Mouse (Mus musculus) G1E (cell line): ENCODE results near the gene Tspo2.

Experiments used
- CTCF ChIP-seq: IDR thresholded peaks from 2 replicates; pipeline ENCODE4 v1.5.1; 2012; ENCODE audit warnings: low read depth, low read length, inconsistent platforms, mixed read lengths
- GATA1 ChIP-seq: IDR thresholded peaks from 2 replicates; pipeline ENCODE4 v1.6.1; 2012; ENCODE audit warnings: borderline replicate concordance, low read length, inconsistent platforms, mixed read lengths
- POLR2AphosphoS5 ChIP-seq: IDR thresholded peaks from 2 replicates; pipeline ENCODE4 v1.6.1; 2012; ENCODE audit warnings: low read depth, low read length, inconsistent platforms; ENCODE audit not compliant: insufficient replicate concordance
- TAL1 ChIP-seq: conservative IDR thresholded peaks from 2 replicates; pipeline ENCODE4 v1.6.1; 2012; ENCODE audit warnings: low read depth, low read length, inconsistent platforms, mixed read lengths

DNA sequence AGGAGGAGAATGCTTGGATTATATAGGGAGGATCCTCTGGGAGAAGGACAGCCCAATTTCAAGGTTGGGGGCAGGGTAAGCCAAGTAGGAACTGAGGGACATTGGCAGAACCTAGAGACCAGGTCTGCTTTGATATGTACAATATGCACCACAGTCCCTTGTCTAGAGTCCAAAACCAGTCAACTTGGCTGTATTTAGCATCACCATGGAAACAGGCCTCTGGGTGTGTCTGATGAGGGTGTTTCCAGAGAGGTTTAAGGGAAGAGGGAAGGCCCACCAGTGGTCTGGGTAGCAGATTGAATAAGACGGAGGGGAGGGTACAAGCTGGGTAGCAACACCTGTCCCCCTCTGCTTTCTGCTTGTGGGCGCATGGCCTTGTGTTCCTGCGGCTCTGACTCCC is 38.1 kb upstream of the Tspo2 start:
- TF ChIP-seq TAL1 (no peak), CTCF (no peak), GATA1 (no peak), POLR2AphosphoS5 (no peak)
